Comparison of ENCODE assay signal across 8 mouse cellular contexts in genomic region chr3:146521652-146522020, GRCm38 (mm10). TPM values are rescaled to one million over a fixed set of nuclear protein-coding genes. Genes with fewer than 3 reads are reported as not detected.
DNase-seq lines count a peak whose midpoint lies in the region; ATAC-seq and TF ChIP-seq lines count a peak whose summit lies in the region.

No protein-coding gene starts in this region.

- peak overlapping the region; percentile 27; the same call in 1 of the 2 replicates for H3K27ac ChIP-seq in cortical plate, adult 2 months (ENCODE audit: insufficient read depth, low read length)
- peak overlapping the region; percentile 97 for H3K27ac ChIP-seq in hindbrain, postnatal 0 days
- H3K27ac ChIP-seq in midbrain, postnatal 0 days (ENCODE audit: low read depth, low read length): peak overlapping the region; percentile 98

- ATAC-seq in hindbrain, postnatal 0 days: peak; percentile 6; the same call in 1 of the 2 replicates
- ATAC-seq in midbrain, postnatal 0 days (ENCODE audit: low FRiP score): peak; percentile 24; the same call in 1 of the 2 replicates

- TF ChIP-seq CTCF in lung, adult 2 months (IDR thresholded peaks at IDR 0.05; ENCODE audit: insufficient read depth, low read length): no peak
- no peak for TF ChIP-seq CTCF in cortical plate, adult 2 months (IDR thresholded peaks at IDR 0.05; ENCODE audit: extremely low read depth, insufficient read depth, low read length)
- TF ChIP-seq CTCF in hindbrain, postnatal 0 days (IDR thresholded peaks at IDR 0.05; ENCODE audit: low read depth): no peak
- TF ChIP-seq CTCF in midbrain, postnatal 0 days (IDR thresholded peaks at IDR 0.05): no peak

- H3K36me3 ChIP-seq in hindbrain, postnatal 0 days (ENCODE audit: insufficient read depth, low read length): peaks cover 13% of the 10 kb centered on the region; the same call in 1 of the 2 replicates
- peaks cover 11% of the 10 kb centered on the region; the same call in 1 of the 2 replicates for H3K36me3 ChIP-seq in midbrain, postnatal 0 days (ENCODE audit: insufficient read depth, low read length)

- H3K9me3 ChIP-seq in hindbrain, postnatal 0 days (ENCODE audit: low read length): no peaks in the 10 kb centered on the region
- H3K9me3 ChIP-seq in midbrain, postnatal 0 days (ENCODE audit: low read length): no peaks in the 10 kb centered on the region

- TF ChIP-seq POLR2A in lung, adult 2 months (IDR thresholded peaks at IDR 0.05; ENCODE audit: borderline replicate concordance, extremely low read depth, low read depth, low read length): no peak
- TF ChIP-seq POLR2A in cortical plate, adult 2 months (IDR thresholded peaks at IDR 0.05; ENCODE audit: extremely low read depth, insufficient read depth, low read length): no peak

- H3K4me1 ChIP-seq in lung, adult 2 months (ENCODE audit: control insufficient read depth, insufficient read depth, low read length): peaks cover 2% of the 10 kb centered on the region; the same call in 1 of the 2 replicates
- peaks cover 1% of the 10 kb centered on the region; the same call in 1 of the 2 replicates for H3K4me1 ChIP-seq in cortical plate, adult 2 months (ENCODE audit: control insufficient read depth, insufficient read depth, low read length)
- no peaks in the 10 kb centered on the region for H3K4me1 ChIP-seq in hindbrain, postnatal 0 days (ENCODE audit: insufficient read depth, low read length)
- H3K4me1 ChIP-seq in midbrain, postnatal 0 days (ENCODE audit: insufficient read depth, low read length): no peaks in the 10 kb centered on the region

- 8% methylated on average over 8 of the region's 8 CpGs for WGBS in lung, adult 2 months
- WGBS in hindbrain, postnatal 0 days: 17% methylated on average over 8 of the region's 8 CpGs
- WGBS in midbrain, postnatal 0 days: 13% methylated on average over 8 of the region's 8 CpGs

- no peak for DNase-seq in lung, adult 2 months
- DNase-seq in lung, postnatal 14 days: no peak
- DNase-seq in hindbrain, postnatal 0 days (ENCODE audit: low spot score): no peak
- no peak for DNase-seq in midbrain, postnatal 0 days (ENCODE audit: low spot score)
- DNase-seq in cerebellum, postnatal 4 days (ENCODE audit: low spot score in 2 of 2): no peak
- no peak for DNase-seq in thymus, postnatal 0 days (ENCODE audit: low spot score)
- no peak for DNase-seq in spleen, postnatal 10 days (ENCODE audit: low spot score in 2 of 2)

- H3K4me3 ChIP-seq in lung, adult 2 months (replicated peaks; ENCODE audit: extremely low read depth, low read depth, low read length): peak overlapping the region; percentile 67
- peak overlapping the region; percentile 95 for H3K4me3 ChIP-seq in cortical plate, adult 2 months (ENCODE audit: insufficient read depth, low read length)
- peak overlapping the region; percentile 90 for H3K4me3 ChIP-seq in hindbrain, postnatal 0 days (ENCODE audit: low read length)
- peak overlapping the region; percentile 83 for H3K4me3 ChIP-seq in midbrain, postnatal 0 days (ENCODE audit: low read depth, low read length)

- H3K9ac ChIP-seq in hindbrain, postnatal 0 days (replicated peaks; ENCODE audit: low read length): no peak overlapping the region
- no peak overlapping the region for H3K9ac ChIP-seq in midbrain, postnatal 0 days (replicated peaks; ENCODE audit: low read length, poor library complexity, severe bottlenecking)

- H3K27me3 ChIP-seq in hindbrain, postnatal 0 days (ENCODE audit: insufficient read depth, low read length): no peaks in the 10 kb centered on the region
- H3K27me3 ChIP-seq in midbrain, postnatal 0 days (ENCODE audit: insufficient read depth, low read length): no peaks in the 10 kb centered on the region

- H3K4me2 ChIP-seq in hindbrain, postnatal 0 days (ENCODE audit: low read depth, low read length): peak overlapping the region; percentile 74
- H3K4me2 ChIP-seq in midbrain, postnatal 0 days (ENCODE audit: low read depth, low read length, poor library complexity, severe bottlenecking): peak overlapping the region; percentile 55

RNA-seq across cellular contexts. Expression of gene Rpf1, which starts 0.4 kb away (rescaled TPM):
- polyA plus RNA-seq in lung, adult 2 months (2012; rRNA removed): 7.0 and 10.4 TPM in 2 replicates
- 18.4 and 19.6 TPM in 2 replicates for polyA plus RNA-seq in cortical plate, adult 2 months (2012; rRNA removed)
- total RNA-seq in hindbrain, postnatal 0 days (2014; rRNA removed): 20.5 and 21.0 TPM in 2 replicates
- polyA plus RNA-seq in hindbrain, postnatal 0 days (2015; fragmentation: Nextera tagmentation; extraction: Ambion mirVana): 25.9 and 29.0 TPM in 2 replicates
- 22.0 and 31.7 TPM in 2 replicates for total RNA-seq in midbrain, postnatal 0 days (2014; rRNA removed)
- polyA plus RNA-seq in midbrain, postnatal 0 days (2015; fragmentation: Nextera tagmentation; extraction: Ambion mirVana): 24.7 and 26.2 TPM in 2 replicates
- 75.1 and 80.8 TPM in 2 replicates for polyA plus RNA-seq in thymus, postnatal 0 days (2015; fragmentation: Nextera tagmentation; extraction: Ambion mirVana)

RNA-seq across cellular contexts. Expression of gene Gng5, which starts 22.0 kb away (rescaled TPM):
- 341 and 495 TPM in 2 replicates for polyA plus RNA-seq in lung, adult 2 months (2012; rRNA removed)
- 79.7 and 97.3 TPM in 2 replicates for polyA plus RNA-seq in cortical plate, adult 2 months (2012; rRNA removed)
- total RNA-seq in hindbrain, postnatal 0 days (2014; rRNA removed): 100 and 119 TPM in 2 replicates
- 411 and 424 TPM in 2 replicates for polyA plus RNA-seq in hindbrain, postnatal 0 days (2015; fragmentation: Nextera tagmentation; extraction: Ambion mirVana)
- total RNA-seq in midbrain, postnatal 0 days (2014; rRNA removed): 67.5 and 85.1 TPM in 2 replicates
- polyA plus RNA-seq in midbrain, postnatal 0 days (2015; fragmentation: Nextera tagmentation; extraction: Ambion mirVana): 244 and 247 TPM in 2 replicates
- 1,086 and 1,155 TPM in 2 replicates for polyA plus RNA-seq in thymus, postnatal 0 days (2015; fragmentation: Nextera tagmentation; extraction: Ambion mirVana)

RNA-seq across cellular contexts. Expression of gene Spata1, which starts 22.1 kb away (rescaled TPM):
- 0.85 and 0.88 TPM in 2 replicates for polyA plus RNA-seq in lung, adult 2 months (2012; rRNA removed)
- 3.7 and 4.0 TPM in 2 replicates for polyA plus RNA-seq in cortical plate, adult 2 months (2012; rRNA removed)
- total RNA-seq in hindbrain, postnatal 0 days (2014; rRNA removed): 1.4 and 5.6 TPM in 2 replicates
- polyA plus RNA-seq in hindbrain, postnatal 0 days (2015; fragmentation: Nextera tagmentation; extraction: Ambion mirVana): 3.2 and 4.9 TPM in 2 replicates
- 0.71 and 2.4 TPM in 2 replicates for total RNA-seq in midbrain, postnatal 0 days (2014; rRNA removed)
- 3.0 and 3.1 TPM in 2 replicates for polyA plus RNA-seq in midbrain, postnatal 0 days (2015; fragmentation: Nextera tagmentation; extraction: Ambion mirVana)
- 5.7 and 8.1 TPM in 2 replicates for polyA plus RNA-seq in thymus, postnatal 0 days (2015; fragmentation: Nextera tagmentation; extraction: Ambion mirVana)

RNA-seq across cellular contexts. Expression of gene Uox, which starts 48.6 kb away (rescaled TPM):
- 0.40 and 0.82 TPM in 2 replicates for polyA plus RNA-seq in lung, adult 2 months (2012; rRNA removed)
- polyA plus RNA-seq in cortical plate, adult 2 months (2012; rRNA removed): 0.74 and 0.75 TPM in 2 replicates
- 0.16 TPM in 1 of 2 replicates, not detected in the other for total RNA-seq in hindbrain, postnatal 0 days (2014; rRNA removed)
- 0.14 and 0.20 TPM in 2 replicates for polyA plus RNA-seq in hindbrain, postnatal 0 days (2015; fragmentation: Nextera tagmentation; extraction: Ambion mirVana)
- total RNA-seq in midbrain, postnatal 0 days (2014; rRNA removed): not detected in 2 replicates
- polyA plus RNA-seq in midbrain, postnatal 0 days (2015; fragmentation: Nextera tagmentation; extraction: Ambion mirVana): 0.30 and 0.39 TPM in 2 replicates
- polyA plus RNA-seq in thymus, postnatal 0 days (2015; fragmentation: Nextera tagmentation; extraction: Ambion mirVana): 0.10 and 0.35 TPM in 2 replicates

Comparison
In these comparisons a context has a peak if more than half of its experiments do, and no peak if none do; other contexts are left out.
1. H3K27ac ChIP-seq: peak in every context shown above with its lines; median percentile 98 in midbrain, postnatal 0 days; 97 in hindbrain, postnatal 0 days; 27 in cortical plate, adult 2 months.